Mouse (Mus musculus): ENCODE results near the gene Gm20822. TPM values are rescaled to one million over a fixed set of nuclear protein-coding genes. Genes with fewer than 3 reads are reported as not detected.

Gene Gm20822
- polyA plus RNA-seq (2014; fragmentation: Illumina TruSeq; extraction: RNeasy Lipid Tissue Mini Kit (QIAGEN cat#74804); ENCODE audit: low read depth, low replicate concordance): not detected

DNA sequence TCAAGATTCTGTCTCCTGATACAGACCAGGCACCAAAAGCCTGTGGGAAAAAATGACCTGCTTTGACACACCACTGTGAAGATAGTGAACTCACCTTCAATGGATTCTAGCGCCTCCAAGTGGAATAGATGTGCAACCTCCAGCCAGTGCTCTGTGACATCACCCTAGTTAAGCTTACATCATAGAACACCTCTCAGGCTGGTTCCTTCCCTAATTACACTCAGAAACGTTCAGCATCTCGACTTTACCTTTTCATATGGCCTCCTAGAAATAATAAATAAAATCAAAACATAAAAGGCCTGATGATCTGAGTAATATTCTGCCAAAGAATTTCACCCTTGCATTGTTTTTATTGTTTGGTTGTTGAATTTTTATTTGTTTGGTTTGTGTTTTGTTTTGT is at the start of gene Gm20822:
Gm20822 (minus strand) TSS at position 101 of the 400 bp plus-strand sequence.

All from adrenal gland, adult 10 weeks (tissue).